Mouse (Mus musculus) cortical plate, adult 2 months (tissue): ENCODE measurements around the gene Lrrc74b. TPM values are rescaled to one million over a fixed set of nuclear protein-coding genes. Genes with fewer than 3 reads are reported as not detected.
A peak's percentile ranks its signal among the peaks of the same experiment; 100 is the strongest.

Experiments used
- H3K27ac ChIP-seq: fragments of 200-500 bp; 2 replicates; pipeline ENCODE4 v1.5.1; 2012; ENCODE audit warnings: low read length, control low read depth, inconsistent platforms; ENCODE audit not compliant: insufficient read depth
- H3K4me1 ChIP-seq: fragments of 200-500 bp; 2 replicates; pipeline ENCODE4 v1.6.1; 2011; ENCODE audit warnings: low read length; ENCODE audit not compliant: control insufficient read depth, insufficient read depth
- H3K4me3 ChIP-seq: fragments of 200-500 bp; 2 replicates; pipeline ENCODE4 v1.5.1; 2011; ENCODE audit warnings: mild to moderate bottlenecking, low read length, control low read depth; ENCODE audit not compliant: insufficient read depth
- CTCF ChIP-seq: fragments of 200-500 bp; IDR thresholded peaks from 2 replicates; pipeline ENCODE4 v1.5.1; 2011; ENCODE audit warnings: mild to moderate bottlenecking, control low read depth, low read length; ENCODE audit not compliant: insufficient read depth; ENCODE audit errors: extremely low read depth
- POLR2A ChIP-seq: fragments of 200-500 bp; IDR thresholded peaks from 2 replicates; pipeline ENCODE4 v1.6.1; 2011; ENCODE audit warnings: mild to moderate bottlenecking, low read length, control low read depth; ENCODE audit not compliant: insufficient read depth; ENCODE audit errors: extremely low read depth
- polyA plus RNA-seq: library from polyadenylated mRNA; depleted of rRNA; stranded (reverse); fragments of >200 nt; gene quantifications from 2 replicates; pipeline ENCODE4 v1.2.3, GENCODE M21; 2012; rRNA removed

Gene Lrrc74b
- 1.4 and 1.5 TPM in 2 replicates for polyA plus RNA-seq

GRCm38 (mm10) chr16:17561128-17561750, at the start of gene Lrrc74b:
Gene Lrrc74b (minus strand): TSS chr16:17561247.
- peak within 1 kb of the TSS; percentile 58; the same call in 1 of the 2 replicates for H3K27ac ChIP-seq
- TF ChIP-seq POLR2A (no peak), CTCF (no peak)
- peak within 1 kb of the TSS; percentile 4; the same call in 1 of the 2 replicates for H3K4me3 ChIP-seq
- peaks cover 15% of the 10 kb centered on the region; the same call in 1 of the 2 replicates for H3K4me1 ChIP-seq

GRCm38 (mm10) chr16:17605684-17606083, 44.6 kb upstream of the Lrrc74b start:
- H3K27ac ChIP-seq: no peak overlapping the region
- TF ChIP-seq CTCF: no peak
- H3K4me3 ChIP-seq: no peak overlapping the region
- H3K4me1 ChIP-seq: no peaks in the 10 kb centered on the region

- TF ChIP-seq POLR2A (no peak), CTCF (no peak)
- H3K4me3 ChIP-seq: no peak overlapping the region
- H3K4me1 ChIP-seq: no peaks in the 10 kb centered on the region
- no peak overlapping the region for H3K27ac ChIP-seq
Measured at GRCm38 (mm10) chr16:17604941-17605340, 43.9 kb upstream of the Lrrc74b start.

GRCm38 (mm10) chr16:17600944-17601562, 40.0 kb upstream of the Lrrc74b start:
- no peak overlapping the region for H3K4me3 ChIP-seq
- TF ChIP-seq POLR2A: no peak
- TF ChIP-seq CTCF: peak; percentile 24; the same call in 1 of the 2 replicates
- H3K4me1 ChIP-seq: no peaks in the 10 kb centered on the region
- no peak overlapping the region for H3K27ac ChIP-seq

- H3K27ac ChIP-seq: no peak overlapping the region
- no peak for TF ChIP-seq CTCF
- TF ChIP-seq POLR2A: no peak
- H3K4me3 ChIP-seq: no peak overlapping the region
- no peaks in the 10 kb centered on the region for H3K4me1 ChIP-seq
Measured at GRCm38 (mm10) chr16:17590731-17591130, 29.7 kb upstream of the Lrrc74b start.

- no peak overlapping the region for H3K4me3 ChIP-seq
- H3K4me1 ChIP-seq: no peaks in the 10 kb centered on the region
- TF ChIP-seq CTCF (no peak), POLR2A (no peak)
- no peak overlapping the region for H3K27ac ChIP-seq
Measured at GRCm38 (mm10) chr16:17584555-17584954, 23.5 kb upstream of the Lrrc74b start.

- no peak within 1 kb of the TSS for H3K4me3 ChIP-seq
- no peak within 1 kb of the TSS for H3K27ac ChIP-seq
- no peaks in the 10 kb centered on the region for H3K4me1 ChIP-seq
- peak; percentile 49 for TF ChIP-seq CTCF
- no peak for TF ChIP-seq POLR2A
Measured at GRCm38 (mm10) chr16:17583064-17583463, 22.0 kb upstream of the Lrrc74b start, which contains the start of gene Slc7a4. Gene Slc7a4 (minus strand): TSS chr16:17583214.

GRCm38 (mm10) chr16:17576825-17577215, 15.8 kb upstream of the Lrrc74b start:
- no peak overlapping the region for H3K27ac ChIP-seq
- H3K4me1 ChIP-seq: peaks cover 1% of the 10 kb centered on the region; the same call in 1 of the 2 replicates
- TF ChIP-seq POLR2A (no peak), CTCF (no peak)
- peak overlapping the region; percentile 65 for H3K4me3 ChIP-seq

- Histone ChIP-seq H3K4me3 (peak overlapping the region; percentile 65), H3K4me1 (peaks cover 1% of the 10 kb centered on the region; the same call in 1 of the 2 replicates), H3K27ac (peak overlapping the region; percentile 66)
- TF ChIP-seq CTCF (no peak), POLR2A (peak; percentile 72)
Measured at GRCm38 (mm10) chr16:17575870-17576824, 15.1 kb upstream of the Lrrc74b start.
